Mouse (Mus musculus) stomach, embryonic 16.5 days (tissue): ENCODE data around the gene Csnk2a1. TPM values are rescaled to one million over a fixed set of nuclear protein-coding genes. Genes with fewer than 3 reads are reported as not detected.
A peak's percentile ranks its signal among the peaks of the same experiment; 100 is the strongest.

Experiments used
- ATAC-seq: fragments of 200-750 bp; cut with Nextera tagmentation; 2 replicates; pipeline ENCODE4 v1.8.0; 2017; ENCODE audit warnings: moderate number of reproducible peaks, moderate TSS enrichment; ENCODE audit not compliant: insufficient read depth, low FRiP score
- H3K27ac ChIP-seq: fragments of 300-500 bp; sonication (generic); 2 replicates; pipeline ENCODE4 v1.5.1; 2014; ENCODE audit warnings: low read length
- H3K27me3 ChIP-seq: fragments of 300-500 bp; sonication (generic); 2 replicates; pipeline ENCODE4 v1.6.1; 2014; ENCODE audit warnings: low read length, control low read depth, mixed read lengths; ENCODE audit not compliant: control insufficient read depth, insufficient read depth
- H3K36me3 ChIP-seq: fragments of 300-500 bp; sonication (generic); 2 replicates; pipeline ENCODE4 v1.6.1; 2014; ENCODE audit warnings: low read length; ENCODE audit not compliant: control insufficient read depth, insufficient read depth
- H3K4me1 ChIP-seq: fragments of 300-500 bp; sonication (generic); 2 replicates; pipeline ENCODE4 v1.6.1; 2014; ENCODE audit warnings: low read length, control low read depth, mixed read lengths; ENCODE audit not compliant: control insufficient read depth, insufficient read depth
- H3K4me2 ChIP-seq: fragments of 300-500 bp; sonication (generic); 2 replicates; pipeline ENCODE4 v1.6.1; 2014; ENCODE audit warnings: low read depth, low read length, mixed read lengths
- H3K4me3 ChIP-seq: fragments of 300-500 bp; sonication (generic); replicated peaks from 2 replicates; pipeline ENCODE4 v1.5.1; 2014; ENCODE audit warnings: mild to moderate bottlenecking, low read length
- H3K9ac ChIP-seq: fragments of 300-500 bp; sonication (generic); 2 replicates; pipeline ENCODE4 v1.6.1; 2014; ENCODE audit warnings: low read length
- H3K9me3 ChIP-seq: fragments of 300-500 bp; sonication (generic); replicated peaks from 2 replicates; pipeline ENCODE4 v1.6.1; 2016; ENCODE audit warnings: low read length, control low read depth; ENCODE audit not compliant: control insufficient read depth
- WGBS: fragments of 180-500 bp; shearing (Covaris S2); extraction: QIAGEN DNeasy Blood & Tissue Kit; methylation state at CpG from one replicate; pipeline ENCODE4 v1.1.7; 2014; 5-methylcytosine and 5-hydroxymethylcytosine counted together
- polyA plus RNA-seq: library from polyadenylated mRNA; unstranded; fragments of >200 nt; fragmentation: Nextera tagmentation; extraction: Ambion mirVana; gene quantifications from 2 replicates; pipeline ENCODE4 v1.2.1, GENCODE M21; 2015

The Csnk2a1 gene
- polyA plus RNA-seq, 1 experiment from 2014 or later: 78.3 TPM

DNA sequence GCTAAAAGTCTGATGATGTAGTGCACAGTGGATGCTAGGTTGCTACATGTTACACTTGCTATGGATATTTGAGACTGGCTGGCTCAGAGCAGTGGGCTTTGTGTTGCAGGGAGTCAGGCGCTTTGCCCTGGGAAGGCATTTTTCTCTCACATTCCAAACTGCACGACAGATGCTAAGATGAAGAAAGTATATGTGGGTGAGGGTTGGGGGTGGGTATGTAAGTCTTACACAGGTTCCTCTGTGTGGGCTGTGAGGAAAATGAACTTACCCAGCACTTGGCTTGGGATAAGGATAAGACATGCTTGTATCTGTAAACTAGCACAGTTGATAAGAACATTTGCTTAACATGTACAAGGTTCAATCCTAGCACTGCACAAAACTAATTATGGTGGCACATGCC is 76.2 kb downstream of the Csnk2a1 start:
- WGBS: 70% methylated on average over 2 of the region's 2 CpGs
- H3K9me3 ChIP-seq: no peaks in the 10 kb centered on the region

DNA sequence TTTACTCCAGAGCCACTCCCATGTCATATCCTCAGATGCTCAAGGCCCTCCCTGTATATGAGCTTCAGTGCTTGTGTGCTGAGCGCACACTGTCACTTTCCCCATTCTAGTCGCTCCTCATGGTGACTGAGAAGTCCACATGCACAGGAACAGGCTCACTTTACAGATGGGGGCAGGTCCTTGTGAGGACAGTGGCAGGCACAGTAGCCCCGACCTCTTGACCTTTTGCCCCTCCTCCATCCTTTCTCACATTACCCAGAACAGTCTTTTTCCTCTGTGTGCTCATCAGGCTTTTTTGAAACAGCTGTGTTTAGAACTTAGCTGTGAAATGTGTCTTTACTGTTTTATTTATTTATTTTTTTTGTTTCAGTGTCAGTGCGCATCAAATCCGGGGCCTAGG is 77.1 kb downstream of the Csnk2a1 start:
- Histone ChIP-seq H3K27ac (no peak overlapping the region), H3K9me3 (no peaks in the 10 kb centered on the region), H3K36me3 (peaks cover 21% of the 10 kb centered on the region), H3K9ac (no peak overlapping the region), H3K4me1 (no peaks in the 10 kb centered on the region), H3K4me3 (no peak overlapping the region), H3K4me2 (no peak overlapping the region), H3K27me3 (no peaks in the 10 kb centered on the region)
- no peak for ATAC-seq
- WGBS: 61% methylated on average over 5 of the region's 5 CpGs

More for the DNA sequence above, 76.2 kb downstream of the Csnk2a1 start:
- no peak for ATAC-seq
- H3K36me3 ChIP-seq: peaks cover 11% of the 10 kb centered on the region
- no peaks in the 10 kb centered on the region for H3K27me3 ChIP-seq
- no peak overlapping the region for H3K9ac ChIP-seq
- no peak overlapping the region for H3K27ac ChIP-seq
- H3K4me3 ChIP-seq: no peak overlapping the region
- no peak overlapping the region for H3K4me2 ChIP-seq
- H3K4me1 ChIP-seq: 0 out of 2 replicates have a peak, but pooled peaks cover under 1% of the 10 kb centered on the region

- Histone ChIP-seq H3K36me3 (peaks cover 24% of the 10 kb centered on the region), H3K4me1 (no peaks in the 10 kb centered on the region), H3K4me2 (no peak overlapping the region), H3K27me3 (no peaks in the 10 kb centered on the region), H3K9ac (no peak overlapping the region), H3K4me3 (no peak overlapping the region), H3K27ac (no peak overlapping the region), H3K9me3 (no peaks in the 10 kb centered on the region)
- 92% methylated on average over 6 of the region's 6 CpGs for WGBS
- ATAC-seq: no peak
Measured at GRCm38 (mm10) chr2:152305480-152305879, 78.8 kb downstream of the Csnk2a1 start.

DNA sequence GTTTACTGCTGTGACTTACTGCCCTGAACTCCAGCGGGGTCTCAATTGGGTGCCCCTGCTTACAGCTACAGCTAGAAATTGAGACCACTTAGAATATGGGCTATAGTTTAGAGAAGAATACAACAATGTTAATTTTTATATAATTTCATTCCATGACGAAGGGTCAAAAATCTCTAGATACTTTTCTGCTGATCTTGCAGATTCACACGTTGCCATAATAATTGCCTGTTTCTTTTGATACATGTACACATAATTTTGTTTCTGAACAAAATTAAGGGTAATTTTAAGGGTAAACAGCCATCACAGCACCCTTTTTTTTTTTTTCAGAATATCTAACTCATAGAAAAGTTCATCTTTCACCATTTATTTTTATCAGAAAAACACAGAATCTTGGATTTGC is 80.5 kb downstream of the Csnk2a1 start:
- no peak overlapping the region for H3K27ac ChIP-seq
- H3K36me3 ChIP-seq: peaks cover 29% of the 10 kb centered on the region
- H3K9me3 ChIP-seq: no peaks in the 10 kb centered on the region
- H3K9ac ChIP-seq: no peak overlapping the region
- no peak overlapping the region for H3K4me3 ChIP-seq
- H3K27me3 ChIP-seq: no peaks in the 10 kb centered on the region
- H3K4me1 ChIP-seq: no peaks in the 10 kb centered on the region
- no peak for ATAC-seq
- H3K4me2 ChIP-seq: no peak overlapping the region
- 92% methylated on average over 3 of the region's 3 CpGs for WGBS

GRCm38 (mm10) chr2:152312996-152313395 is 86.4 kb downstream of the Csnk2a1 start:
- peaks cover 17% of the 10 kb centered on the region for H3K36me3 ChIP-seq
- 68% methylated on average over 7 of the region's 7 CpGs for WGBS
- no peak overlapping the region for H3K9ac ChIP-seq
- no peaks in the 10 kb centered on the region for H3K9me3 ChIP-seq
- ATAC-seq: peak; percentile 44; the same call in 1 of the 2 replicates
- no peaks in the 10 kb centered on the region for H3K4me1 ChIP-seq
- no peak overlapping the region for H3K4me2 ChIP-seq
- no peak overlapping the region for H3K4me3 ChIP-seq
- H3K27ac ChIP-seq: no peak overlapping the region
- no peaks in the 10 kb centered on the region for H3K27me3 ChIP-seq

DNA sequence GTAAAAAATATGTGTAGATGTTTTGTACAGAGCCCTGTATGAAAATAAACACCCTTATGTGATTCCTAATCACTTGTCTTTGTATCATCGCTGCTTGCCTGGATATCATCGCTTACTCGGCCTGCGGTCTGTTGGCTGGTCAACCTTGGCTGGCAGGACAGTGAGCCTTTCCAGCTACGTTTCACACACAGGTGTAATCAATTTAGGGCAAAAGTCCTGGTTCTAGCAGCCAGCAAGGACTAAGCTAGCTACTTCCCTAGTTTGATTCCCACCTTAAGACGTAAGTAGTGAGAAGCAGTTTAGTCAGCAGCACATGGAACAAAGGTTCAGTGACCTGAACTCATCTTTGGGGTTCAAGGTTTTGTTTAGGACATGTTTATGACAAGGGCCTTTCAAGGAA is 87.3 kb downstream of the Csnk2a1 start:
- Histone ChIP-seq H3K36me3 (peaks cover 15% of the 10 kb centered on the region), H3K9ac (no peak overlapping the region), H3K27me3 (no peaks in the 10 kb centered on the region), H3K4me2 (no peak overlapping the region), H3K27ac (no peak overlapping the region), H3K9me3 (no peaks in the 10 kb centered on the region), H3K4me1 (no peaks in the 10 kb centered on the region), H3K4me3 (no peak overlapping the region)
- WGBS: 83% methylated on average over 6 of the region's 6 CpGs
- ATAC-seq: no peak

DNA sequence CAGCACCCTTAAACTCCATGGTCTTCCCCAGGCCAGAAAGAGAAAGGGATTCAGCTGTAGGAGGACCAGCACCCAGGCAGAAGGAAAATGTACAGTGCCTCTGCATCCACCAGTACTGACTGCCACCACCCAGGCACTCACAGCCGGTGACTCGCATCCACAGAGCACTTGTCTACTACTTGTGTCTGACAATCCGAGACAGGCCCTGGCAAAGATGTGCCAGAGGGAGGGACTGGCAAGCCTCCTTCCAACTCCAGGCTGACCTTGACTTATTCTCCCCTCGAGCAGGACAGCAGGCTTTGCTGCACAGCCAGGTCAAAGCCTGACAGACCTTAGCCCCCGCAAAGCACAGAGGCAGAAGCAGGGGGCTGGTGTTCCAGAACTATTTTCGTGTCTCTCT is 90.4 kb downstream of the Csnk2a1 start:
- no peaks in the 10 kb centered on the region for H3K4me1 ChIP-seq
- H3K4me2 ChIP-seq: no peak overlapping the region
- 85% methylated on average over 6 of the region's 6 CpGs for WGBS
- ATAC-seq: no peak
- H3K9me3 ChIP-seq: no peaks in the 10 kb centered on the region
- H3K36me3 ChIP-seq: peaks cover 11% of the 10 kb centered on the region
- no peaks in the 10 kb centered on the region for H3K27me3 ChIP-seq
- no peak overlapping the region for H3K27ac ChIP-seq
- no peak overlapping the region for H3K9ac ChIP-seq
- no peak overlapping the region for H3K4me3 ChIP-seq

- peaks cover 31% of the 10 kb centered on the region for H3K36me3 ChIP-seq
- ATAC-seq: no peak
- no peak overlapping the region for H3K9ac ChIP-seq
- no peaks in the 10 kb centered on the region for H3K27me3 ChIP-seq
- H3K27ac ChIP-seq: no peak overlapping the region
- H3K4me1 ChIP-seq: no peaks in the 10 kb centered on the region
- H3K9me3 ChIP-seq: no peaks in the 10 kb centered on the region
- H3K4me3 ChIP-seq: no peak overlapping the region
- WGBS: 77% methylated on average over 5 of the region's 5 CpGs
- H3K4me2 ChIP-seq: no peak overlapping the region
Measured at GRCm38 (mm10) chr2:152321558-152321957, 94.9 kb downstream of the Csnk2a1 start.

GRCm38 (mm10) chr2:152322198-152322597 is 95.6 kb downstream of the Csnk2a1 start:
- ATAC-seq: no peak
- 94% methylated on average over 6 of the region's 6 CpGs for WGBS
- Histone ChIP-seq H3K27ac (no peak overlapping the region), H3K27me3 (no peaks in the 10 kb centered on the region), H3K4me2 (no peak overlapping the region), H3K4me1 (no peaks in the 10 kb centered on the region), H3K9me3 (no peaks in the 10 kb centered on the region), H3K9ac (no peak overlapping the region), H3K4me3 (no peak overlapping the region), H3K36me3 (peaks cover 31% of the 10 kb centered on the region)

GRCm38 (mm10) chr2:152323971-152324370 is 97.3 kb downstream of the Csnk2a1 start:
- ATAC-seq: no peak
- Histone ChIP-seq H3K9me3 (no peaks in the 10 kb centered on the region), H3K27ac (no peak overlapping the region), H3K36me3 (peaks cover 23% of the 10 kb centered on the region), H3K4me1 (no peaks in the 10 kb centered on the region), H3K27me3 (no peaks in the 10 kb centered on the region), H3K4me3 (no peak overlapping the region), H3K9ac (no peak overlapping the region), H3K4me2 (no peak overlapping the region)
- WGBS: 93% methylated on average over 14 of the region's 14 CpGs
